Mouse (Mus musculus): ENCODE results near the gene Zpbp2.
"Not testable (repeated sequence)": the region's sequence is repeated elsewhere in the genome, so short reads cannot be mapped to it uniquely, and the experiment has no call there.

GRCm38 (mm10) chr11:98604911-98605310, 54.0 kb downstream of the Zpbp2 start:
- TF ChIP-seq CTCF (IDR thresholded peaks at IDR 0.05; ENCODE audit: low read depth, low read length); POLR2A (IDR thresholded peaks at IDR 0.05; ENCODE audit: extremely low read depth, insufficient read depth, low read length): not testable (repeated sequence)

All from liver, adult 2 months (tissue).